Mouse (Mus musculus) cerebellum, adult 18-20 months (tissue): ENCODE measurements around the gene Serpinb9e.
"Not testable (repeated sequence)": the region's sequence is repeated elsewhere in the genome, so short reads cannot be mapped to it uniquely, and the experiment has no call there.

Experiments used
- DNase-seq, 2 experiments: peaks; one replicate each; pipeline ENCODE4 v3.0.0; 2021

The Serpinb9e gene

GRCm38 (mm10) chr13:33249312-33249711 is at the start of gene Serpinb9e:
Gene Serpinb9e, plus strand, starts transcription at chr13:33249612.
- DNase-seq, result not testable (repeated sequence)

GRCm38 (mm10) chr13:33199740-33200139 is 49.7 kb upstream of the Serpinb9e start:
- no peak for DNase-seq

- not testable (repeated sequence) for DNase-seq
Measured at GRCm38 (mm10) chr13:33308631-33309030, 59.2 kb downstream of the Serpinb9e start.
